Mouse (Mus musculus) olfactory bulb, adult 2 months (tissue): Measurements from ENCODE around the gene Map4k3. TPM values are rescaled to one million over a fixed set of nuclear protein-coding genes. Genes with fewer than 3 reads are reported as not detected.

Source experiments
- H3K27ac ChIP-seq: fragments of 200-500 bp; 2 replicates; pipeline ENCODE4 v1.5.1; 2012; ENCODE audit warnings: low read depth, low read length; ENCODE audit not compliant: insufficient read depth
- H3K4me1 ChIP-seq: fragments of 200-500 bp; 2 replicates; pipeline ENCODE4 v1.6.1; 2012; ENCODE audit warnings: low read length; ENCODE audit not compliant: control insufficient read depth, insufficient read depth
- H3K4me3 ChIP-seq: fragments of 200-500 bp; 2 replicates; pipeline ENCODE4 v1.5.1; 2012; ENCODE audit warnings: mild to moderate bottlenecking, low read depth, low read length, moderate library complexity; ENCODE audit not compliant: insufficient read depth
- CTCF ChIP-seq: fragments of 200-500 bp; IDR thresholded peaks from 2 replicates; pipeline ENCODE4 v1.5.1; 2012; ENCODE audit warnings: low read depth, mild to moderate bottlenecking, low read length, moderate library complexity; ENCODE audit not compliant: insufficient read depth
- POLR2A ChIP-seq: fragments of 200-500 bp; IDR thresholded peaks from 2 replicates; pipeline ENCODE4 v1.6.1; 2012; ENCODE audit warnings: mild to moderate bottlenecking, low read depth, low read length, moderate library complexity; ENCODE audit not compliant: insufficient read depth
- WGBS: fragments of 180-500 bp; shearing (Covaris S2); methylation state at CpG from one replicate; pipeline ENCODE4 v1.1.7; 2018; 5-methylcytosine and 5-hydroxymethylcytosine counted together
- polyA plus RNA-seq: library from polyadenylated mRNA; stranded (reverse); fragments of >200 nt; gene quantifications from 2 replicates; pipeline ENCODE4 v1.2.4, GENCODE M21; 2012; ENCODE audit warnings: low replicate concordance; ENCODE audit not compliant: missing spikeins, insufficient read depth, insufficient read length

Gene Map4k3
- polyA plus RNA-seq, 1 experiment: not detected

GRCm38 (mm10) chr17:80676859-80677535 is 51.3 kb downstream of the Map4k3 start:
- no peak overlapping the region for H3K4me3 ChIP-seq
- no peaks in the 10 kb centered on the region for H3K4me1 ChIP-seq
- 88% methylated on average over 11 of the region's 11 CpGs for WGBS
- no peak for TF ChIP-seq CTCF
- TF ChIP-seq POLR2A: no peak
- no peak overlapping the region for H3K27ac ChIP-seq

GRCm38 (mm10) chr17:80676211-80676610 is 52.1 kb downstream of the Map4k3 start:
- H3K27ac ChIP-seq: no peak overlapping the region
- WGBS: 60% methylated on average over 2 of the region's 2 CpGs
- H3K4me3 ChIP-seq: no peak overlapping the region
- H3K4me1 ChIP-seq: no peaks in the 10 kb centered on the region
- TF ChIP-seq POLR2A: no peak
- TF ChIP-seq CTCF: no peak

- H3K4me1 ChIP-seq: no peaks in the 10 kb centered on the region
- WGBS: 93% methylated on average over 1 of the region's 1 CpGs
- no peak overlapping the region for H3K27ac ChIP-seq
- TF ChIP-seq POLR2A (no peak), CTCF (no peak)
- no peak overlapping the region for H3K4me3 ChIP-seq
These were observed 57.9 kb downstream of the Map4k3 start for GRCm38 (mm10) chr17:80670395-80670794.

- TF ChIP-seq CTCF: no peak
- no peak for TF ChIP-seq POLR2A
- WGBS: 75% methylated on average over 4 of the region's 4 CpGs
- Histone ChIP-seq H3K4me1 (peaks cover 2% of the 10 kb centered on the region; the same call in 1 of the 2 replicates), H3K4me3 (no peak overlapping the region), H3K27ac (no peak overlapping the region)
These were observed 64.7 kb downstream of the Map4k3 start for GRCm38 (mm10) chr17:80663623-80664022.

- Histone ChIP-seq H3K27ac (no peak overlapping the region), H3K4me3 (no peak overlapping the region)
- 91% methylated on average over 7 of the region's 7 CpGs for WGBS
These were observed 65.3 kb downstream of the Map4k3 start for GRCm38 (mm10) chr17:80662836-80663620.

GRCm38 (mm10) chr17:80661896-80662295 is 66.4 kb downstream of the Map4k3 start:
- H3K4me1 ChIP-seq: peaks cover 2% of the 10 kb centered on the region; the same call in 1 of the 2 replicates
- H3K27ac ChIP-seq: no peak overlapping the region
- TF ChIP-seq CTCF (no peak), POLR2A (no peak)
- H3K4me3 ChIP-seq: no peak overlapping the region
- WGBS: 73% methylated on average over 3 of the region's 3 CpGs

More at GRCm38 (mm10) chr17:80662836-80663620, 65.3 kb downstream of the Map4k3 start:
- H3K4me1 ChIP-seq: peaks cover 2% of the 10 kb centered on the region; the same call in 1 of the 2 replicates
- TF ChIP-seq POLR2A: no peak
- TF ChIP-seq CTCF: no peak

- WGBS: 88% methylated on average over 15 of the region's 15 CpGs
- H3K27ac ChIP-seq: no peak overlapping the region
- peaks cover 2% of the 10 kb centered on the region; the same call in 1 of the 2 replicates for H3K4me1 ChIP-seq
- no peak for TF ChIP-seq CTCF
- no peak overlapping the region for H3K4me3 ChIP-seq
These were observed 67.4 kb downstream of the Map4k3 start for GRCm38 (mm10) chr17:80660707-80661380.

GRCm38 (mm10) chr17:80660234-80660633 is 68.1 kb downstream of the Map4k3 start:
- H3K27ac ChIP-seq: no peak overlapping the region

More at GRCm38 (mm10) chr17:80660234-80660633, 68.1 kb downstream of the Map4k3 start:
- 87% methylated on average over 2 of the region's 2 CpGs for WGBS
- Histone ChIP-seq H3K4me1 (peaks cover 2% of the 10 kb centered on the region; the same call in 1 of the 2 replicates), H3K4me3 (no peak overlapping the region)
- TF ChIP-seq POLR2A: no peak
- no peak for TF ChIP-seq CTCF
